Mouse (Mus musculus): ENCODE data around the gene Vmn1r196. TPM values are rescaled to one million over a fixed set of nuclear protein-coding genes. Genes with fewer than 3 reads are reported as not detected.

Vmn1r196 gene
- polyA plus RNA-seq, 1 experiment, result not detected

GRCm38 (mm10) chr13:22317366-22317765 lies 27.6 kb downstream of the Vmn1r196 start:
- Histone ChIP-seq H3K4me3 (ENCODE audit: extremely low read depth, insufficient read depth, insufficient read length) (no peak overlapping the region), H3K4me1 (ENCODE audit: control insufficient read depth, insufficient read depth, insufficient read length) (no peaks in the 10 kb centered on the region), H3K36me3 (ENCODE audit: control insufficient read depth, insufficient read depth, low read length) (no peaks in the 10 kb centered on the region), H3K27ac (ENCODE audit: insufficient read depth, low read length) (no peak overlapping the region), H3K27me3 (ENCODE audit: control insufficient read depth, insufficient read depth, low read length) (no peaks in the 10 kb centered on the region)
- no peak for DNase-seq (ENCODE audit: low read depth in 1 of 2, low spot score in 2 of 2)
- TF ChIP-seq POLR2A (IDR thresholded peaks at IDR 0.05; ENCODE audit: low read depth, low read length) (no peak), CTCF (IDR thresholded peaks at IDR 0.05; ENCODE audit: extremely low read depth, insufficient read depth, insufficient read length, insufficient replicate concordance) (no peak)
- 83% methylated on average over 2 of the region's 2 CpGs for WGBS

- H3K27me3 ChIP-seq (ENCODE audit: control insufficient read depth, insufficient read depth, low read length), result no peaks in the 10 kb centered on the region
- no peaks in the 10 kb centered on the region for H3K4me1 ChIP-seq (ENCODE audit: control insufficient read depth, insufficient read depth, insufficient read length)
- no peak for DNase-seq (ENCODE audit: low read depth in 1 of 2, low spot score in 2 of 2)
- TF ChIP-seq POLR2A (IDR thresholded peaks at IDR 0.05; ENCODE audit: low read depth, low read length) (no peak), CTCF (IDR thresholded peaks at IDR 0.05; ENCODE audit: extremely low read depth, insufficient read depth, insufficient read length, insufficient replicate concordance) (no peak)
- no peak overlapping the region for H3K4me3 ChIP-seq (ENCODE audit: extremely low read depth, insufficient read depth, insufficient read length)
- no peaks in the 10 kb centered on the region for H3K36me3 ChIP-seq (ENCODE audit: control insufficient read depth, insufficient read depth, low read length)
- H3K27ac ChIP-seq (ENCODE audit: insufficient read depth, low read length), result no peak overlapping the region
Measured at GRCm38 (mm10) chr13:22320091-22320490, 30.4 kb downstream of the Vmn1r196 start.

DNA sequence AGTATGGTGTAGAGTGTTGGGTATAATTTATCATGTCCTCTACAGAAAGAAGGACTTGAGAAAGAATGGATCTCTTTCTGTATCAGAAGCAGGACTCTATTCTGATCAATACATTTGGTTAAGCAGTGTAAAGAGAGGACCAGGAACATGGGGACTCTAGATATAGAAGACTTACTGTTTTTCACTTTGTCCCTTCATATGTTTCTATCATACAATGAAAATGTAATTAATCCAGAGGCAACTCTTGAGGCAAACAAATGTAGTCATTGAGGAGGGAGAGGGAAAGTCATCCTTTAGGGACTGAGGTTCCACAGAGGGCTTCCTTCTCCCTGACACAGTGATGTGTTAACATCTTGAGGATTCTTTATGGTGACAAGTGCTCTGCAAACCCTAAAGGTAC lies 34.6 kb downstream of the Vmn1r196 start, which contains the start of gene Vmn1r197:
Gene Vmn1r197 (plus strand): TSS at position 301 of the 400 bp plus-strand sequence.
- DNase-seq (ENCODE audit: low read depth in 1 of 2, low spot score in 2 of 2), result no peak
- no peaks in the 10 kb centered on the region for H3K36me3 ChIP-seq (ENCODE audit: control insufficient read depth, insufficient read depth, low read length)
- H3K4me3 ChIP-seq (ENCODE audit: extremely low read depth, insufficient read depth, insufficient read length), result no peak within 1 kb of the TSS
- H3K27me3 ChIP-seq (ENCODE audit: control insufficient read depth, insufficient read depth, low read length), result no peaks in the 10 kb centered on the region
- no peak for TF ChIP-seq POLR2A (IDR thresholded peaks at IDR 0.05; ENCODE audit: low read depth, low read length)
- no peak for TF ChIP-seq CTCF (IDR thresholded peaks at IDR 0.05; ENCODE audit: extremely low read depth, insufficient read depth, insufficient read length, insufficient replicate concordance)
- H3K27ac ChIP-seq (ENCODE audit: insufficient read depth, low read length), result no peak within 1 kb of the TSS
- no peaks in the 10 kb centered on the region for H3K4me1 ChIP-seq (ENCODE audit: control insufficient read depth, insufficient read depth, insufficient read length)

DNA sequence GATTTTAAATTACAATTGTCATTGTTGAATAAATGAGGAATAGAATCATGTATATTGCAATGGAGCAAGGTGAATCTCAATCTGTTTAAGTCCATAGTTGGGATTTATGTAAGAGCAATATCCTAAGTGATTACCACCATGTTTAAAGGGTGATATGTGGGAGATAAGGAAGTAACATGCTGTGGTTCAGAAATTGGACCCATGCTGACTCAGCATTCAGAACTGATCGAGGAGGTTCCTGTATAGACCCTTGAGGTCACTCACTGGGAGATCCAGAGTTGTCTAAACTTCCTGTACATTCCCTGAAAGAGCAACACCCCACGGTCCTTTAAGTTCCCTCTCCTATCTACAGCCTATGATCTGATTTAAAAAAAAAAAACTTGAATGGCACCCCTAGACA lies 43.5 kb downstream of the Vmn1r196 start:
- 44% methylated on average over 2 of the region's 2 CpGs for WGBS
- Histone ChIP-seq H3K27me3 (ENCODE audit: control insufficient read depth, insufficient read depth, low read length) (no peaks in the 10 kb centered on the region), H3K36me3 (ENCODE audit: control insufficient read depth, insufficient read depth, low read length) (no peaks in the 10 kb centered on the region), H3K4me3 (ENCODE audit: extremely low read depth, insufficient read depth, insufficient read length) (no peak overlapping the region), H3K4me1 (ENCODE audit: control insufficient read depth, insufficient read depth, insufficient read length) (no peaks in the 10 kb centered on the region), H3K27ac (ENCODE audit: insufficient read depth, low read length) (no peak overlapping the region)
- no peak for DNase-seq (ENCODE audit: low read depth in 1 of 2, low spot score in 2 of 2)
- TF ChIP-seq POLR2A (IDR thresholded peaks at IDR 0.05; ENCODE audit: low read depth, low read length), result no peak
- TF ChIP-seq CTCF (IDR thresholded peaks at IDR 0.05; ENCODE audit: extremely low read depth, insufficient read depth, insufficient read length, insufficient replicate concordance), result no peak

GRCm38 (mm10) chr13:22335565-22335964 lies 45.8 kb downstream of the Vmn1r196 start:
- no peak for TF ChIP-seq CTCF (IDR thresholded peaks at IDR 0.05; ENCODE audit: extremely low read depth, insufficient read depth, insufficient read length, insufficient replicate concordance)
- no peak for TF ChIP-seq POLR2A (IDR thresholded peaks at IDR 0.05; ENCODE audit: low read depth, low read length)
- Histone ChIP-seq H3K4me1 (ENCODE audit: control insufficient read depth, insufficient read depth, insufficient read length) (no peaks in the 10 kb centered on the region), H3K4me3 (ENCODE audit: extremely low read depth, insufficient read depth, insufficient read length) (no peak overlapping the region), H3K27ac (ENCODE audit: insufficient read depth, low read length) (no peak overlapping the region), H3K36me3 (ENCODE audit: control insufficient read depth, insufficient read depth, low read length) (no peaks in the 10 kb centered on the region), H3K27me3 (ENCODE audit: control insufficient read depth, insufficient read depth, low read length) (no peaks in the 10 kb centered on the region)
- no peak for DNase-seq (ENCODE audit: low read depth in 1 of 2, low spot score in 2 of 2)
- WGBS, result 85% methylated on average over 1 of the region's 1 CpGs

Other genes starting within 250 kb of the Vmn1r196 start
- gene Hist1h4i, start 248.6 kb upstream of the Vmn1r196 start, polyA plus RNA-seq (2012; rRNA removed), result 14.7 and 15.7 TPM in 2 replicates
- gene Hist1h2ag, start 247.0 kb upstream of the Vmn1r196 start, polyA plus RNA-seq (2012; rRNA removed), result 10.2 and 14.1 TPM in 2 replicates
- gene Hist1h2bj, start 246.7 kb upstream of the Vmn1r196 start, polyA plus RNA-seq (2012; rRNA removed), result 15.8 and 21.8 TPM in 2 replicates
- not detected in 2 replicates for gene Vmn1r188, start 205.5 kb upstream of the Vmn1r196 start, polyA plus RNA-seq (2012; rRNA removed)
- gene Vmn1r189, start 184.1 kb upstream of the Vmn1r196 start, polyA plus RNA-seq (2012; rRNA removed), result not detected in 2 replicates
- gene Vmn1r191, start 106.0 kb upstream of the Vmn1r196 start, polyA plus RNA-seq (2012; rRNA removed), result not detected in 2 replicates
- not detected in 2 replicates for gene Vmn1r192, start 98.8 kb upstream of the Vmn1r196 start, polyA plus RNA-seq (2012; rRNA removed)
- not detected in 2 replicates for gene Vmn1r193, start 66.8 kb upstream of the Vmn1r196 start, polyA plus RNA-seq (2012; rRNA removed)
- gene Vmn1r194, start 45.7 kb upstream of the Vmn1r196 start, polyA plus RNA-seq (2012; rRNA removed), result not detected in 2 replicates
- not detected in 2 replicates for gene Vmn1r195, start 19.4 kb upstream of the Vmn1r196 start, polyA plus RNA-seq (2012; rRNA removed)
- gene Vmn1r197, start 34.7 kb downstream of the Vmn1r196 start, polyA plus RNA-seq (2012; rRNA removed), result not detected in 2 replicates
- gene Vmn1r198, start 60.4 kb downstream of the Vmn1r196 start, polyA plus RNA-seq (2012; rRNA removed), result not detected in 2 replicates
- gene Vmn1r199, start 89.9 kb downstream of the Vmn1r196 start, polyA plus RNA-seq (2012; rRNA removed), result not detected in 2 replicates
- not detected in 2 replicates for gene Vmn1r200, start 100.5 kb downstream of the Vmn1r196 start, polyA plus RNA-seq (2012; rRNA removed)
- gene Vmn1r201, start 182.0 kb downstream of the Vmn1r196 start, polyA plus RNA-seq (2012; rRNA removed), result not detected in 2 replicates
- gene Vmn1r202, start 215.5 kb downstream of the Vmn1r196 start, polyA plus RNA-seq (2012; rRNA removed), result 0.01 TPM in 1 of 2 replicates, not detected in the other
- not detected in 2 replicates for gene Vmn1r203, start 228.2 kb downstream of the Vmn1r196 start, polyA plus RNA-seq (2012; rRNA removed)

Data from spleen, adult 2 months (tissue).